Mouse (Mus musculus) kidney, adult 2 months (tissue): ENCODE measurements around the gene Snrnp70.

Experiments used
- CTCF ChIP-seq: fragments of 200-500 bp; conservative IDR thresholded peaks from 2 replicates; pipeline ENCODE4 v1.5.1; 2011; ENCODE audit warnings: low read depth, mild to moderate bottlenecking, control low read depth, low read length, moderate library complexity, mixed read lengths; ENCODE audit not compliant: insufficient read depth, insufficient read length
- POLR2A ChIP-seq: fragments of 200-500 bp; IDR thresholded peaks from one replicate; pipeline ENCODE4 v1.6.1; 2011; ENCODE audit warnings: low read depth, low read length, control low read depth

DNA sequence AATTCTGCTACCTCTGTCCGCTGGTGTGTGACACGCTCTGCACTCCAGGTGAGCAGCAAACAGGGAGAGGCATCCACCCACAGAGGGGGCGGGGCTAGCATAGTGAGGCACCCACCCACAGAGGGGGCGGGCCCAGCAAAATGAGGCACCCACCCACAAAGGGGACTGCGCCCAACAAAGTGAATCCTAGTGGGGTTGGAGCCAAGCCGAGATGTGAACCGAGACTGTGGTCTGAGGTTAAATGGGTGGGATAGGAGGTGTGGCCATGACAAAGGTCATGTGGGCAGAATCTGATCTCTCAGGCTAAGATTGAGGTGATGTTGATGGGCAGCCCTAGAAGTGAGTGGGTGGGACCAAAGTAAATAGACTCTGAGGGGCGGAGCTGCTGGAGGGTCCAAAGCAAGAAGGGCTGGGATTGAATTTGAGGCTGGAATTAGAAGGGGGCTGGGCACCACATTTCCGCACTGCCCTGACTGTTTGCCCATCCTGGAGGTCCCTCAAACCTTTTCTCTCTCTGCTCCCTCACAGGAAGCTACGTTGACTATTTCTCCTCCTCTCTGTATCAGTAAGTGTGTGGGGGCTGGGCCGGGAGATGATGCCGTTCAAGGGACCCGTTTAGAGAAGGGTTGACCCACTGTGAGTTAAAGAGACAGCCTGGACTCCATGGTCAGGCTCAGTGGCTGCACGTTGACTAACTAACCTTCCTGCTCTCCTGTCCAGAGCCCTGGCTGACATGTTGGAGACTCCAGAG lies 57.2 kb downstream of the Snrnp70 start:
- TF ChIP-seq CTCF (no peak), POLR2A (no peak)
